Mouse (Mus musculus): Measurements from ENCODE around the gene Gli1. TPM values are rescaled to one million over a fixed set of nuclear protein-coding genes. Genes with fewer than 3 reads are reported as not detected.
"Not testable (repeated sequence)": the region's sequence is repeated elsewhere in the genome, so short reads cannot be mapped to it uniquely, and the experiment has no call there.

The Gli1 gene
- polyA plus RNA-seq, 1 experiment from 2014 or later, result 10.2 TPM

DNA sequence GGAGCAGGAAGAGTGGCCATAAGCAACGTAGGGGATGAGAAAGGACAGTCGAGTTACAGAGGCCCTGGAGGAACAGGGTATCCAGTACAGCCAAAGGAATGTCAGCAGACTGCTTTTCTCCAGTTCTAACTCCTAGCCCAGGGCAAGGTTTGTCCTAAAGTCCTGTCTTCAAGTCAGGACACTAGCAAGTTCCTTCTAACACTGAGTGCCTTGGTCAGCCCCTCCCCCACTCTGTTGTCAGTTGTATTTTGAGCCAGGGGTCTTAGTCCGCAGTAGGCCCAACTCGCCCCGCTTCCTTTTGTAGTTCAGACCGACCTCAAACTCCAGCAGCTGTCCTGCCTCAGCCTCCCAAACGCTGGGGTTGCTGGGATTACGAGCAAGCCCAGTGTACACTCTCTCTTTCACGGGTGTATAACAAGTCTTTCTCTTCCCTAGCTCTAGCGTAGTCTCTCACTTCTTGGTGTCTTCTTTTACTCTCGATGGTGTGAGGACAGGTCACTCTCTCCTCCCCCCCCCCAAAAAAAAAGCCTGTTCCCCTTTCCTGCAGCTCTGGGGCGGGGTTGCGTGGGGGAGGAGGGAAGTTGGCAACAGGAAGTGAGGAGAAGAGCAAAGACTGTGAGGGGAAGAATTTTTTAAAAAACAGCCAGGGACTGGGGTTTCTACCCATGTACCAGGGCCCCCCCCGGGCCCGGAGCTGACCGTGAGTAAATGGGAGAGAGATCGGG is 18.5 kb downstream of the Gli1 start:
- Histone ChIP-seq H3K9ac (ENCODE audit: low read depth, low read length) (no peak overlapping the region), H3K27me3 (replicated peaks; ENCODE audit: control insufficient read depth, insufficient read depth, low read length) (peaks cover 51% of the 10 kb centered on the region), H3K9me3 (ENCODE audit: control insufficient read depth, low read length) (no peaks in the 10 kb centered on the region), H3K27ac (replicated peaks; ENCODE audit: low read depth, low read length) (no peak overlapping the region), H3K4me2 (ENCODE audit: low read depth, low read length) (no peak overlapping the region), H3K4me3 (ENCODE audit: low read depth, low read length) (no peak overlapping the region), H3K4me1 (ENCODE audit: control insufficient read depth, insufficient read depth, low read length) (0 out of 2 replicates have a peak, but pooled peaks cover 9% of the 10 kb centered on the region), H3K36me3 (ENCODE audit: control insufficient read depth, insufficient read depth, low read length) (no peaks in the 10 kb centered on the region)
- DNase-seq (ENCODE audit: low spot score) (no peak), ATAC-seq (ENCODE audit: low read depth) (no peak)
- 76% methylated on average over 17 of the region's 17 CpGs for WGBS

DNA sequence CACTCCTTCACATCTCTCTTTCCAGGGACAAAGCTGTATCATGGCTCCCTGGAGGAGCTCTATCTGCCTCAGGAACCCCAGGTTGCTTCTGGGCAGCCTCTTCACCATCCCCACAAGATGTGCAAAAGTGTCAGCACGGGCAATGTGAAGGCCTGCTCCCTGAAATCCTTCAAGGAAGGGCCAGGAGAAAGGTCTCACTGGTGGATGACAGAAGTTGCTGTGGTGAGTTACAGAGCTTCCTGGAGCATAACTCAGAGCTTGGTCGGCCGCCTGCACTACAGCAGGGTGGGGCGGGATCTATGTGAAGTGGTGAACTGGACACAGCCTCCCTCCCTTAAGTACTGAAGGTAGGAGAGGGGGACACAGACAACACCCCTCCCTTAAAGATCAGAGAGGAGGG is 19.1 kb downstream of the Gli1 start:
- H3K9me3 ChIP-seq (ENCODE audit: control insufficient read depth, low read length), result no peaks in the 10 kb centered on the region
- no peak overlapping the region for H3K4me3 ChIP-seq (ENCODE audit: low read depth, low read length)
- no peak overlapping the region for H3K4me2 ChIP-seq (ENCODE audit: low read depth, low read length)
- WGBS, result 72% methylated on average over 4 of the region's 4 CpGs
- no peak overlapping the region for H3K9ac ChIP-seq (ENCODE audit: low read depth, low read length)
- DNase-seq (ENCODE audit: low spot score), result no peak
- H3K4me1 ChIP-seq (ENCODE audit: control insufficient read depth, insufficient read depth, low read length), result 0 out of 2 replicates have a peak, but pooled peaks cover 9% of the 10 kb centered on the region
- peaks cover 44% of the 10 kb centered on the region for H3K27me3 ChIP-seq (replicated peaks; ENCODE audit: control insufficient read depth, insufficient read depth, low read length)
- ATAC-seq (ENCODE audit: low read depth), result no peak
- H3K36me3 ChIP-seq (ENCODE audit: control insufficient read depth, insufficient read depth, low read length), result no peaks in the 10 kb centered on the region
- H3K27ac ChIP-seq (replicated peaks; ENCODE audit: low read depth, low read length), result no peak overlapping the region

DNA sequence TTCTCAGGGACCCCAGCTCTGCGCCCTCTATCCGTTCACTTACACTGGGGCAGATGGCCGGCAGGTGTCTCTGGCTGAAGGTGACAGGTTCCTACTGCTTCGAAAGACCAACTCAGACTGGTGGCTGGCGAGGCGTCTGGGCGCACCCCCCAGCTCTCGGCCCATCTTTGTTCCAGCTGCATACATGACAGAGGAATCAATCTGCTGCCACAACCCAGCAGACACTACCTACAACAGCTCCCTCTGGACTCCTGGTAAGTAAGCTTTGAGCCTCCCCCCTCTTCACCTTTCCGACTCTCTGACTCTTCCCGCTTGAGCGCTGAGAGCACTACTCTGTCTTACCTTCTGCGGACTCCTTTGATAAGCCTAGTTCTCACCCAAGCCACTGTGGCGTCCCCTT is 19.6 kb downstream of the Gli1 start:
- Histone ChIP-seq H3K4me2 (ENCODE audit: low read depth, low read length) (no peak overlapping the region), H3K27ac (replicated peaks; ENCODE audit: low read depth, low read length) (no peak overlapping the region), H3K36me3 (ENCODE audit: control insufficient read depth, insufficient read depth, low read length) (no peaks in the 10 kb centered on the region), H3K4me1 (ENCODE audit: control insufficient read depth, insufficient read depth, low read length) (0 out of 2 replicates have a peak, but pooled peaks cover 9% of the 10 kb centered on the region), H3K4me3 (ENCODE audit: low read depth, low read length) (no peak overlapping the region), H3K27me3 (replicated peaks; ENCODE audit: control insufficient read depth, insufficient read depth, low read length) (peaks cover 39% of the 10 kb centered on the region), H3K9me3 (ENCODE audit: control insufficient read depth, low read length) (no peaks in the 10 kb centered on the region), H3K9ac (ENCODE audit: low read depth, low read length) (no peak overlapping the region)
- DNase-seq (ENCODE audit: low spot score) (no peak), ATAC-seq (ENCODE audit: low read depth) (no peak)
- WGBS, result 55% methylated on average over 13 of the region's 13 CpGs

DNA sequence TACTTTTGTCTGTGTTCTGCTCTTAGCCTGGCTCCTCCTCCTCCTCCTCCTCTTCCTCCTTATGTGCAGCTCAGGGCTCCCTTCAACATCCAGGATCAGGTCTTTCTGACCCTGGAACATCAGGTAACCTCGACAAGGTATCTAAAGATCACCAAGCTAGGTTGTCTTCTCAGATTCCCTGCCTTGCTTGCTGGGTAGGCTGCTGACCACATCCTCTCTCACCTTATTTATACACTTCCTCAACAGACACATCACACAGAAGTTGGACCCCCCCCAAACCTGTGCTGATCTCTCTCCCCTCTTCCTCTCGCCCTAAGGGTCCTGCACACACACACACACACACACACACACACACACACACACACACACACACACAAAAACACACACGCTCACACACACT is 20.2 kb downstream of the Gli1 start, which contains the start of gene Arhgap9:
Gene Arhgap9, plus strand, starts transcription at position 344 of the 400 bp plus-strand sequence.
- no peak for DNase-seq (ENCODE audit: low spot score)
- H3K4me3 ChIP-seq (ENCODE audit: low read depth, low read length), result no peak within 1 kb of the TSS
- peaks cover 34% of the 10 kb centered on the region for H3K27me3 ChIP-seq (replicated peaks; ENCODE audit: control insufficient read depth, insufficient read depth, low read length)
- 77% methylated on average over 3 of the region's 3 CpGs for WGBS
- H3K9ac ChIP-seq (ENCODE audit: low read depth, low read length), result no peak within 1 kb of the TSS
- no peaks in the 10 kb centered on the region for H3K9me3 ChIP-seq (ENCODE audit: control insufficient read depth, low read length)
- H3K27ac ChIP-seq (replicated peaks; ENCODE audit: low read depth, low read length), result no peak within 1 kb of the TSS
- ATAC-seq (ENCODE audit: low read depth), result no peak
- H3K4me2 ChIP-seq (ENCODE audit: low read depth, low read length), result no peak within 1 kb of the TSS
- 0 out of 2 replicates have a peak, but pooled peaks cover 6% of the 10 kb centered on the region for H3K4me1 ChIP-seq (ENCODE audit: control insufficient read depth, insufficient read depth, low read length)
- no peaks in the 10 kb centered on the region for H3K36me3 ChIP-seq (ENCODE audit: control insufficient read depth, insufficient read depth, low read length)

DNA sequence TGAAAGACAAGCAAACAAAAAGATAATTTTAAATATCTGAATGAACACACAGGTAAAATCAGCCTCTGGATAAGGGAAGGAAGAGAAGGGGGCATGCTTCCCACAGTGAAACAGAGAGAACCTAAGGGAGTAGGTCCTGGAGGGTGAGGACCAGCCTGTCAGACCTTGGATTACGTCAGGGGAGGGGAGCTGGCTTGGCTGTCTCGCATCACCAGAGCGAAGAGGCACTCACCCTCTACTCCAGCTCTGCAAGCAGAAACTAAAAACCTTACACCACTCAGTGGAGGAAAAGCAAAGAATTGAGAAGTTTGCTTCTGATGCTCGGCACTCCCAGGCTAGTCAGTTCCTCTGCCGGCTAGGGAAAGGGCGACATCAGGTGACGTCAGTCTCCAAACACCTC is 21.8 kb downstream of the Gli1 start:
- 72% methylated on average over 7 of the region's 7 CpGs for WGBS
- H3K4me1 ChIP-seq (ENCODE audit: control insufficient read depth, insufficient read depth, low read length), result no peaks in the 10 kb centered on the region
- peaks cover 18% of the 10 kb centered on the region for H3K27me3 ChIP-seq (replicated peaks; ENCODE audit: control insufficient read depth, insufficient read depth, low read length)
- H3K36me3 ChIP-seq (ENCODE audit: control insufficient read depth, insufficient read depth, low read length), result no peaks in the 10 kb centered on the region
- no peak overlapping the region for H3K4me3 ChIP-seq (ENCODE audit: low read depth, low read length)
- no peak for DNase-seq (ENCODE audit: low spot score)
- H3K9me3 ChIP-seq (ENCODE audit: control insufficient read depth, low read length), result no peaks in the 10 kb centered on the region
- H3K4me2 ChIP-seq (ENCODE audit: low read depth, low read length), result no peak overlapping the region
- no peak overlapping the region for H3K27ac ChIP-seq (replicated peaks; ENCODE audit: low read depth, low read length)
- no peak overlapping the region for H3K9ac ChIP-seq (ENCODE audit: low read depth, low read length)
- ATAC-seq (ENCODE audit: low read depth), result no peak

DNA sequence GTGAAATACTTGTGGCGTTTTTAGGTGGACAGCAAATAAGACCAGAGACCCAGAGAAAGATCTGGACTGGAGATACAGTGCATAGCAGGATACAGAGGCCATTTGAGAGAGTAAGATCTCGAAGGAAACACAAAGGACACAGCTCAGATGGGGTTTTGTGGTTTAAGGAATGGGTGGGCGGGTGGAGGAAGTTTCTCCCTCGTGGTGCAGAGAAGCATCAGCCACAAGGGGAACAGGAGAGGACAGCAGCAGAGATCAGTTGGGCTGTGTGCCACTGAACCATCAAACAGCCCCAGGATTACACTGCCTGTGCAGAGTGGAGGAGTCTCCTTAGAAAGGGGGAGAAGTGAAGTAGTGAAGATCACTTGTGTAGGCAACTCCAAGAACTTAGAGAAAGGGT is 23.8 kb downstream of the Gli1 start:
- H3K4me2 ChIP-seq (ENCODE audit: low read depth, low read length), result no peak overlapping the region
- DNase-seq (ENCODE audit: low spot score) (no peak), ATAC-seq (ENCODE audit: low read depth) (no peak)
- H3K9ac ChIP-seq (ENCODE audit: low read depth, low read length), result no peak overlapping the region
- no peaks in the 10 kb centered on the region for H3K9me3 ChIP-seq (ENCODE audit: control insufficient read depth, low read length)
- no peak overlapping the region for H3K4me3 ChIP-seq (ENCODE audit: low read depth, low read length)
- H3K4me1 ChIP-seq (ENCODE audit: control insufficient read depth, insufficient read depth, low read length), result no peaks in the 10 kb centered on the region
- H3K27me3 ChIP-seq (replicated peaks; ENCODE audit: control insufficient read depth, insufficient read depth, low read length), result peaks cover 5% of the 10 kb centered on the region; the same call in 1 of the 2 replicates
- 42% methylated on average over 4 of the region's 4 CpGs for WGBS
- no peaks in the 10 kb centered on the region for H3K36me3 ChIP-seq (ENCODE audit: control insufficient read depth, insufficient read depth, low read length)
- no peak overlapping the region for H3K27ac ChIP-seq (replicated peaks; ENCODE audit: low read depth, low read length)

DNA sequence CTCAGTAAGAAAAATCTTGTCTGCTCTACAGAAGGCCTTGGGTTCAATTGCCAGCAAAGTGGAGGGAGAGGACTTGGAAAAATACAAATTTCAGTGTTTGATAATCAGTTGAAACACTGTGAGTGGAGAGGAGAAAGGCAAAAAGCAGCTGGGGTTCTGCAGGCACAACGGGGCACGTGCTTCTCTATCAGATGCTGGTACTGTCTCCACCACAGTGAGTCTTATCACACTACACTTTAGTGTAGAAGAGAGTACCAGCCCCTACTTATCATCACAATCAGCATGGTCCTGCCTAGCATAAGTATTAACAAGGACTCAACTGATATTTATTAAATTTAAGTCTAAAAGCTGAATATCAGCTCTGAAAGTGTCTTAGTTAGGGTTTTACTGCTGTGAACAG is 24.5 kb downstream of the Gli1 start:
- 69% methylated on average over 2 of the region's 2 CpGs for WGBS
- Histone ChIP-seq H3K9me3 (ENCODE audit: control insufficient read depth, low read length) (no peaks in the 10 kb centered on the region), H3K9ac (ENCODE audit: low read depth, low read length) (no peak overlapping the region), H3K4me3 (ENCODE audit: low read depth, low read length) (no peak overlapping the region), H3K4me1 (ENCODE audit: control insufficient read depth, insufficient read depth, low read length) (no peaks in the 10 kb centered on the region), H3K36me3 (ENCODE audit: control insufficient read depth, insufficient read depth, low read length) (no peaks in the 10 kb centered on the region), H3K27ac (replicated peaks; ENCODE audit: low read depth, low read length) (no peak overlapping the region), H3K27me3 (replicated peaks; ENCODE audit: control insufficient read depth, insufficient read depth, low read length) (no peaks in the 10 kb centered on the region), H3K4me2 (ENCODE audit: low read depth, low read length) (no peak overlapping the region)
- no peak for ATAC-seq (ENCODE audit: low read depth)
- no peak for DNase-seq (ENCODE audit: low spot score)

DNA sequence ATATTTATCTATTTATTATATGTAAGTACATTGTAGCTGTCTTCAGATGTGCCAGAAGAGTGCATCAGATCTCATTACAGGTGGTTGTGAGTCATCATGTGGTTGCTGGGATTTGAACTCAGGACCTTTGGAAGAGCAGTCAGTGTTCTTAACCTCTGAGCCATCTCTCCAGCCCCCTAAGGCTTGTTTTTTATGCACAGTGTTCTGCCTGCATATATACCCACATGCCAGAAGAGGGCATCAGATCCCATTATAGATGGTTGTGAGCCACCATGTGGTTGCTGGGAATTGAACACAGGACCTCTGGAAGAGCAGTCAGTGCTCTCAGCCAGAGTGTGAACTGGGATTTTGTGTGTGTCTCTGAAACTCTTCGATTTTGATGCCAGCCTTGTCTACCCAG is 26.8 kb downstream of the Gli1 start:
- not testable (repeated sequence) for DNase-seq (ENCODE audit: low spot score); H3K4me3 ChIP-seq (ENCODE audit: low read depth, low read length); H3K27ac ChIP-seq (replicated peaks; ENCODE audit: low read depth, low read length); H3K9me3 ChIP-seq (ENCODE audit: control insufficient read depth, low read length); H3K36me3 ChIP-seq (ENCODE audit: control insufficient read depth, insufficient read depth, low read length); H3K9ac ChIP-seq (ENCODE audit: low read depth, low read length); ATAC-seq (ENCODE audit: low read depth); H3K27me3 ChIP-seq (replicated peaks; ENCODE audit: control insufficient read depth, insufficient read depth, low read length); H3K4me1 ChIP-seq (ENCODE audit: control insufficient read depth, insufficient read depth, low read length); H3K4me2 ChIP-seq (ENCODE audit: low read depth, low read length)
- WGBS, result 86% methylated on average over 1 of the region's 1 CpGs

DNA sequence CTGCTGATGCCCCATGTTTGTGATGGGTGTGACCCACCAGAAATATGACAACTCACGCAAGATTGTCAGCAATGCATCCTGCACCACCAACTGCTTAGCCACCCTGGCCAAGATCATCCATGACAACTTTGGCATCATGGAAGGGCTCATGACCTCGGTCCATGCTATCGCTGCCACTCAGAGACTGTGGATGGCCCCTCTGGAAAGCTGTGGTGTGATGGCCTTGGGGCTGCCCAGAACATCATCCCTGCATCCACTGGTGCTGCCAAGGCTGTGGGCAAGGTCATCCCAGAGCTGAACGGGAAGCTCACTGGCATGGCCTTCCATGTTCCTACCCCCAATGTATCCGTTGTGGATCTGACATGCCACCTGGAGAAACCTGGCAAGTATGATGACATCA is 28.3 kb downstream of the Gli1 start:
- H3K4me3 ChIP-seq (ENCODE audit: low read depth, low read length); H3K9me3 ChIP-seq (ENCODE audit: control insufficient read depth, low read length); ATAC-seq (ENCODE audit: low read depth); H3K27ac ChIP-seq (replicated peaks; ENCODE audit: low read depth, low read length); H3K27me3 ChIP-seq (replicated peaks; ENCODE audit: control insufficient read depth, insufficient read depth, low read length); H3K4me1 ChIP-seq (ENCODE audit: control insufficient read depth, insufficient read depth, low read length); H3K4me2 ChIP-seq (ENCODE audit: low read depth, low read length); H3K36me3 ChIP-seq (ENCODE audit: control insufficient read depth, insufficient read depth, low read length); DNase-seq (ENCODE audit: low spot score); H3K9ac ChIP-seq (ENCODE audit: low read depth, low read length): not testable (repeated sequence)
- WGBS, result 89% methylated on average over 4 of the region's 5 CpGs

Data from embryonic facial prominence, embryonic 14.5 days (tissue).